Mouse (Mus musculus): Measurements from ENCODE around the gene Hs2st1. TPM values are rescaled to one million over a fixed set of nuclear protein-coding genes. Genes with fewer than 3 reads are reported as not detected.

Gene Hs2st1
- total RNA-seq, 2 experiments from 2014 or later: 47.2 to 50.7 TPM

- intact Hi-C loops (cut with DNase I): no loop called here
- no peak for DNase-seq (ENCODE audit: extremely low spot score in 1 of 2, low spot score in 2 of 2)
- TF ChIP-seq CTCF (IDR thresholded peaks at IDR 0.05): no peak
- Histone ChIP-seq H3K27ac (no peak overlapping the region), H3K4me3 (no peak overlapping the region)
Measured at GRCm38 (mm10) chr3:144545152-144545551, 24.8 kb downstream of the Hs2st1 start.

GRCm38 (mm10) chr3:144541906-144542438 is 28.0 kb downstream of the Hs2st1 start:
- no peak for DNase-seq (ENCODE audit: extremely low spot score in 1 of 2, low spot score in 2 of 2)
- TF ChIP-seq CTCF (IDR thresholded peaks at IDR 0.05): no peak
- H3K4me3 ChIP-seq: no peak overlapping the region
- H3K27ac ChIP-seq: peak overlapping the region; percentile 55
- intact Hi-C loops (cut with DNase I): no loop called here

GRCm38 (mm10) chr3:144540805-144541204 is 29.2 kb downstream of the Hs2st1 start:
- TF ChIP-seq CTCF (IDR thresholded peaks at IDR 0.05): no peak
- intact Hi-C loops (cut with DNase I): no loop called here
- Histone ChIP-seq H3K27ac (no peak overlapping the region), H3K4me3 (no peak overlapping the region)
- DNase-seq (ENCODE audit: extremely low spot score in 1 of 2, low spot score in 2 of 2): no peak

- Histone ChIP-seq H3K4me3 (no peak overlapping the region), H3K27ac (no peak overlapping the region)
- intact Hi-C loops (cut with DNase I): no loop called here
- DNase-seq (ENCODE audit: extremely low spot score in 1 of 2, low spot score in 2 of 2): no peak
- TF ChIP-seq CTCF (IDR thresholded peaks at IDR 0.05): no peak
Measured at GRCm38 (mm10) chr3:144539051-144539450, 30.9 kb downstream of the Hs2st1 start.

GRCm38 (mm10) chr3:144537078-144537855 is 32.7 kb downstream of the Hs2st1 start:
- DNase-seq (ENCODE audit: extremely low spot score in 1 of 2, low spot score in 2 of 2): no peak
- Histone ChIP-seq H3K27ac (no peak overlapping the region), H3K4me3 (no peak overlapping the region)
- no peak; the same call in 1 of the 2 replicates for TF ChIP-seq CTCF (IDR thresholded peaks at IDR 0.05)
- intact Hi-C loops (cut with DNase I): no loop called here

GRCm38 (mm10) chr3:144535056-144535455 is 34.9 kb downstream of the Hs2st1 start:
- no peak for TF ChIP-seq CTCF (IDR thresholded peaks at IDR 0.05)
- no peak overlapping the region for H3K4me3 ChIP-seq
- intact Hi-C loops (cut with DNase I): no loop called here
- no peak overlapping the region for H3K27ac ChIP-seq
- no peak for DNase-seq (ENCODE audit: extremely low spot score in 1 of 2, low spot score in 2 of 2)

GRCm38 (mm10) chr3:144531023-144531422 is 39.0 kb downstream of the Hs2st1 start:
- intact Hi-C loops (cut with DNase I): loop anchor here (2.0 kb wide), 1 partner anchor 86 kb away; no protein-coding TSS in a partner anchor
- Histone ChIP-seq H3K27ac (no peak overlapping the region), H3K4me3 (no peak overlapping the region)
- no peak for DNase-seq (ENCODE audit: extremely low spot score in 1 of 2, low spot score in 2 of 2)
- peak; percentile 49 for TF ChIP-seq CTCF (IDR thresholded peaks at IDR 0.05)

- no peak overlapping the region for H3K4me3 ChIP-seq
- TF ChIP-seq CTCF (IDR thresholded peaks at IDR 0.05): no peak
- H3K27ac ChIP-seq: no peak overlapping the region
- intact Hi-C loops (cut with DNase I): no loop called here
- no peak for DNase-seq (ENCODE audit: extremely low spot score in 1 of 2, low spot score in 2 of 2)
Measured at GRCm38 (mm10) chr3:144527918-144528317, 42.1 kb downstream of the Hs2st1 start.

GRCm38 (mm10) chr3:144519581-144520272 is 50.3 kb downstream of the Hs2st1 start:
- no peak overlapping the region for H3K4me3 ChIP-seq
- intact Hi-C loops (cut with DNase I): no loop called here
- no peak for TF ChIP-seq CTCF (IDR thresholded peaks at IDR 0.05)
- no peak overlapping the region for H3K27ac ChIP-seq
- DNase-seq (ENCODE audit: extremely low spot score in 1 of 2, low spot score in 2 of 2): no peak

- H3K27ac ChIP-seq: no peak overlapping the region
- DNase-seq (ENCODE audit: extremely low spot score in 1 of 2, low spot score in 2 of 2): no peak
- intact Hi-C loops (cut with DNase I): no loop called here
- no peak for TF ChIP-seq CTCF (IDR thresholded peaks at IDR 0.05)
- no peak overlapping the region for H3K4me3 ChIP-seq
Measured at GRCm38 (mm10) chr3:144518917-144519316, 51.1 kb downstream of the Hs2st1 start.

GRCm38 (mm10) chr3:144515286-144515685 is 54.7 kb downstream of the Hs2st1 start:
- no peak for DNase-seq (ENCODE audit: extremely low spot score in 1 of 2, low spot score in 2 of 2)
- no peak for TF ChIP-seq CTCF (IDR thresholded peaks at IDR 0.05)
- Histone ChIP-seq H3K27ac (no peak overlapping the region), H3K4me3 (no peak overlapping the region)
- intact Hi-C loops (cut with DNase I): no loop called here

GRCm38 (mm10) chr3:144514122-144514505 is 55.9 kb downstream of the Hs2st1 start:
- no peak overlapping the region for H3K27ac ChIP-seq

More at GRCm38 (mm10) chr3:144514122-144514505, 55.9 kb downstream of the Hs2st1 start:
- no peak for DNase-seq (ENCODE audit: extremely low spot score in 1 of 2, low spot score in 2 of 2)
- intact Hi-C loops (cut with DNase I): no loop called here
- no peak for TF ChIP-seq CTCF (IDR thresholded peaks at IDR 0.05)
- H3K4me3 ChIP-seq: no peak overlapping the region

Data from left cerebral cortex, adult 2 months (tissue).